Mouse (Mus musculus): ENCODE data around the gene Cops7a.
A peak's percentile ranks its signal among the peaks of the same experiment; 100 is the strongest.

Gene Cops7a

DNA sequence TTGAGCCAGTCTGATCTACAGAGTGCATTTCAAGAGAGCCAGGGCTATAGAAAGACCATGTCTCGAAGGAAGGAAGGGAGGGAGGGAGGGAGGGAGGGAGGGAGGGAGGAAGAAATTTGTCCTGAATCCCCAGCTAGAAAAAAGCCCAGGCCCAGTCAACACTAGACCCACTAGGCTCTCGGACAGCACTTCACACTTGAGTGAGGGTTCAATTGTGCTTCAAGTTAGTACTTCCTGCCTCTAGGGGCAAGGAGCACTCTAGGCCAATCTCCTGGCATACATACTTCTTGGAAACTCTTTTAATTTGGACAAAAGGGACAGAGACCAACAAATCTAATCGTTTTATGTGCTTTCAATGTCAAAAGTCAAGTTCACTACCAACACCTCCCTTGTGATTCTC is 7.2 kb downstream of the Cops7a start:
- no peak for DNase-seq (ENCODE audit: low read depth)

DNA sequence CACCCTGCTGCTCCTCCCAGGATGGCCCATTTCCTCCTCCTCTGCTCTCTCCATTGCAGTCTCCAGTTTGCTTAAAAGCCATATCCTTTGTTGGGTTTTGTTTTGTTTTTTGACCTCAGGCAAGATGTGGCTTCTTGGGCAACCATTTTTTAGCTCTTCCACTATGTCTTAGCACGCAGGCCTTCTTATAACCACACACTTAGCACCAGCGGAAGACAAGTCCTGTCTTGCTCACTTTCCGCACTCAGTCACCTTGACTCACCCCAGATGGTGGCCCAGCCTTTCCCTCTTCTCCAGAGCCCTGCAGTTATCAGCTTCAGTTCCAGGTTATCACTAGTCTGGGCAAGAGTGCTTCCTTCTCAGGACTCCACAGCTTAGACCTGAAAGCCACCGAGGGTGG is 10.1 kb downstream of the Cops7a start:
- DNase-seq (ENCODE audit: low read depth) = no peak

DNA sequence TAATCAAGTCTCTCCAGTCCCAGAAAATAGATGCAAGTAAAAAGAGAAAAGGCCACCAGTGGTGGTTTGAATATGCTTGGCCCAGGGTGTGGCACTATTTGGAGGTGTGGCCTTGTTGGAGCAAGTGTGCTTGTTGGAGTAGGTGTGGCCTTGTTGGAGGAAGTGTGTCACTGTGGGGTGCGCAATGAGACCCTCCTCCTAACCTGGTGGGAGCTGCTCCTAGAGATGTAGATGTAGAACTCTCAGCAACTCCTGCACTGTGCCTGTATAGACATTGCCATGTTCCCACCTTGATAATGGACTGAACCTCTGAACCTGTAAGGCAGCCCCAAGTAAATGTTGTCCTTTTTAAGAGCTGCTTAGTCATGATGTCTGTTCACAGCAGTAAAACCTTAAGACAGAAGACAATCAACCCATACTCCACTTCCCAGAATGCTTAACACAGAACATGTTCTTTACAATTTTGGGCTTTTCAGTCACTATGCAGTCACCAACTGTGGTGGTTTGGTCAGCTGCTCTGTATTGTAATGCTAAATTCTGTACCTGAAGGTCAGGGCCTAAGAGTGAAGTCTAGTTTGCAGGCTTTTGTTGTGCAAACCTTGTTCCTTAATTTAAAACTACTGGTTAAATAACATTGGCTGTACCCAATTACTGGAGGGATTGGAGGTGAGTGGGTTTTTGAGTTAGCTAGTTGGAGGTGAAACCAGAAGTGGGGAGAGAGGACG is 11.2 kb downstream of the Cops7a start:
- no peak for DNase-seq (ENCODE audit: low read depth)

DNA sequence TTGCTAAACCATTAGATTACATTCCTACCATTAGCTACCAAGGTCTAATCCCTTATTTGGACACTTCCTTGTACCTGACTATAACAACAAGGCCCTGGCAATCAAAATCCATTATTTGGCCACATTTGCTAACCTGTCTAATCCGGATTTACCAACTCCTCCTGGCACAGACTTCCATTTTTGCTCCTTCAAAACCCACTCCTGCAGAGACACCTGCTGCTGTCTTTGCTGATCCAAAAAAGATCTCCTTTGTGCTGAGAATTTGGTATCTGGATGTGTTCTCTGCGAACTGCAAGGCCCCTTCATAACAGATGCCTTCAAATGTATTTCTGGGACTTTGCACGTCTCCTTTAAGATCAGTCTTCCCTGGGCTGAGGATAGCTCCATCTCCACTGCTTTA is 21.8 kb downstream of the Cops7a start:
- no peak for DNase-seq (ENCODE audit: low read depth)

DNA sequence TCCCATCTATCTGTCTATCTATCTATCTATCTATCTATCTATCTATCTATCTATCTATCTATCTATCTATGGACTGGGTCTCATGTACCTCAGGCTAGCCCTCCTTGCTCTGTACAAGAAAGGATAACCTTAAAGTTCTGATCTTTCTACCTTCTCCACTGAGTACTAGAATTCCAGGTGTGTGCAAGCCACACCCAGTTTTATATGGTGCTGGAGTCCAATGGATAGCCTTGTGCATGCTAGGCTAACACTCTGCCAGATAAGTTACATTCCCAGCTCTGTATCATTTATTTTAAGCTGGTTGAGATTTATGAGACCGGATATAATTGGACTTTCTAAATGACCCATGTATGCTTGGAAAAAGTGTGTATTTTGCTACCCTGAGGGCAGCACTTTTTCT is 23.7 kb downstream of the Cops7a start:
- no peak for DNase-seq (ENCODE audit: low read depth)

DNA sequence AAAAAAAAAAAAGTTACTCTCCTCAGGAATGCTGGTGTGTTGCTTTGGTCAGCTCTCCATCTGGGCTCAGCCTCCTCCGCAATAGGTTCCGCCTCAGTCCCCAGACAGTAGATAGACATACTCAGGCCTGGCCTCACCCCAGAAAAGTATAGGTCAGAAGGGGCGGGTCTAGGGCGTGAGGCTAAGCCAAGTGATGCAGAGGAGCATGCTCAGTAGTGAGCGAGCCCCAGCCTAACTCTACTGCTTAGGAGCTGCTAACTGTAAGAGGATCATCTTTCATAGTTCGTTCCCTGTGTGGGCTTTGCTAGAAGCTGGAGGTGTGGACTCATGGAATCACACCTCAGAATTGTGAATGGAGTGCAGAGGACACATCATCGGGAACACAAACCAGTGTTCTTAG is 26.8 kb downstream of the Cops7a start:
- no peak for DNase-seq (ENCODE audit: low read depth)

DNA sequence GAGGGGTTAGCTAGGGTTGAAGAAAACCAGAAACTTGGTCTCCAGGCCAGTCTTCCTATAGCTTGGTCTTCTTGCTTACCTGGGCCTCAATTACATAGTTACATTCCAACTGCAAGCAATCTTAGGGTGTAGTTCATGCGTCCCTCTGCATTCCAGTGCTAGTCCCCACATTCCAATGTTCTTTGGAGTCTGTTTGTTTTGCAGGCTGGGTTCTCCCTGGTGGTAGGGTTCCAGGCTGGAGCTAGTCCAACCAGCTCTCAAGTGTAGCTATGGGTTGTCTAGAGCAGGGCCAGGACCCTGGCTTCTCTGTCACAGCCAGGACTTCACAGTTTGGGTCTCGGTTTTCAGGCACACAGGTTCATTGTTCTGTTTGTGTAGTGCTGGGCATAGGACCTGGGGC is 27.8 kb downstream of the Cops7a start:
- DNase-seq (ENCODE audit: low read depth) = no peak

DNA sequence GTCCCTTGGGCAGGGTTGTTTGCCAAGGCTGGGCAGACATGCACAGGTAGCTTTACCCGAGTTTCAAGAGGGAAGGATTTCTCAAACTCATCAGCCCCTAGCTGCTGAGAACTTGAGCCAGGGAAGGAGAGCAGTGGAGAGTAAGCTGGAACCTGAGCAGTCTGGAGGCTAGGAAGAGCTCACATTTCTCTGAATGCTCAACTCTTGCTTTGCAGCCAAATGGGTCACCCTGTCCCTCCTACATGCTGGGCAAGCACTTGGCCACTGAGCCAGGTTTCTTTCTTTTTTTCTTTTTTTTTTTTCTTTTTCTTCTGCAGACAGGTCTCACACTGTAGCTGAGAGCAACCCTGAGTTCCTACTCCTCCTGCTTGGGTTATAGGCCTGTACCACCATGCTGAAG is 28.7 kb downstream of the Cops7a start:
- no peak for DNase-seq (ENCODE audit: low read depth)

DNA sequence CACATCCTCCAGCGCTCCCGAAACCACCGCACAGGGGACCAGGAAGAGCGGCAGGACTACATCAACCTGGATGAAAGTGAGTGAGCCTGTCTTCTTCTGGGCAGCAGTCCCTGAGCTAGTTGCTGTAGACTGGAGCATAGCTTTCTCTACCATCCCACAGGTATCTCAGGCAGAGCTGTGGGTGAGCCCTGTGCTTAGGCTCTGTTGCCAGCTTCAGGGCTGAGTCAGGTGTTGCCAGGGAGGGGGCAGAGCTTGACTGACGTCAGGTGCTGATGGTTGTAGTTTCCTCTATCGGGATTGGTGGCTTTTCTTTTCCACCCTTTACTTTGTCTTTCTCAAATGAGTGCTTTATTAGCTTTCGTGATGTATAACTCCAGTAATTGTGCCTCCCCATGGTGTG is 30.7 kb downstream of the Cops7a start:
- DNase-seq (ENCODE audit: low read depth) = no peak

DNA sequence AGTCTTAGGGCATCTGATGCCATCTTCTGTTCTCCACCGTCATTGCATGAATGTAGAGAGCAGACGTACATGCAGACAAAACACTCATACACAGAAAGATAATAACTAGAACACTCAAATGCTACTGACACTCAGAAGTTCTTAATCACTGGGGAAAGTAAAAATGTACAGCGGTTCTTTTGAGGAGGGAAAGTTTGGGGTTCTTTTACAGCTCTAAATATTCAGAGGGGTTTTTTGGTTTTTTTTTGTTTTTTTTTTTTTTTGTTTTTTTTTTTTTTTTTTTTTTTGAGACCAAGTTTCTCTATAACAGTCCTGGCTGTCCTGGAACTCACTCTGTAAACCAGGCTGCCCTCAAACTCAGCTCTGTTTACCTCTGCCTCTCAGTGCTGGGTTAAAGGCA is 32.2 kb downstream of the Cops7a start:
- DNase-seq (ENCODE audit: low read depth) = peak; percentile 38

DNA sequence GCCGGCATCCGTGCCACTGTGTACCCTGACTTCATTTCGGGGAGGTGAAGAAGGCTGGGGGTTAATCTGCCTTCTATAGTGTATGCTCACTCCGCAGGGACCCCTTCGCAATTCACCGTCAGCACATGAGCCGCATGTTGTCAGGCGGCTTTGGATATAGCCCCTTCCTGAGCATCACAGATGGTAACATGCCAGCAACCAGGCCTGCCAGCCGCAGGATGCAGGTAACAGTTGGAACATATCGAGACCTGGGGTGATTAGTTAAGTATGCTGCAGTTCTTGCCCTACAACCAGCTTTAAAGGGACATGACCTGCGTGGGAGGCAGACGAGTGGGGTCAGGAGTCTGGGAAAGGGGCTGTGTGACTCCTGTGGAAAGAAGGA is 33.0 kb downstream of the Cops7a start:
- no peak for DNase-seq (ENCODE audit: low read depth)

DNA sequence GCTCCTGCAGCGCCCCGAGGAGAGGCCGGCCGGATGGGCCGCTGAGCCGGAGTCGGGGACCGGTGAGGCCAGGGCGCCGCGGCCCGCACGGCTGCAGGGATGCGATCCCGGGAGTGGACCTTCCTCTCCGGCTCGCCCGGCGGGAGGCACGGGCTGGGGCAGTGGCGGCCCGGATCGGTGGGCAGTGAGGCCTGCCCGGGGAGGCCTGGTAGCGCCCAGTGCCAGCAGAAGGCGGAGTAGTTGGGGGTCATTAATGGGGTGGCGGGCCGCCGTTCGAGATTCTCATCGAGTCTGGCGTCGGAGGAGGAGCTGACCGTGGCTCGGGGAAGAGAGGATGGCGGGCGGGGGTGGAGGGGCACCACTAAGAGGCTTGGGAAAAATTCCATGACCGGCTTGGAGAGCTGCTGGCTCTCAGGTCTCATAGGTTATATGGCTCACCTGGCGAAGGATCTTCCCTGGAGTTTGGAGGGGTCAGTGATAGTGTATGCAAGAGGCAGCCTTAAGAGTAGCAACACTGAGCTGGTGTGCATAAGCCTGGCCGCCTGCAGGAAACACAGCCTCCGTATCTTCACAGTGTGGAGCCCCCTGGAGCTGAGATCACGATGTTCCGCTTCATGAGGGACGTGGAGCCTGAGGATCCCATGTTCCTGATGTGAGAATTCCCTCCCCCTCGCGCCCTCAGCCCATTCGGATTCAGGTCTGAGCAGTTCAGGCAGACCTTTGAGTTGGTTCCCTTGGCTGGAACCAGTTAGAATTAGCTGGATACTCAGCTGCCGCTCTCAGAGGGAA is 33.6 kb downstream of the Cops7a start:
- peak; percentile 60 for DNase-seq (ENCODE audit: low read depth)

DNA sequence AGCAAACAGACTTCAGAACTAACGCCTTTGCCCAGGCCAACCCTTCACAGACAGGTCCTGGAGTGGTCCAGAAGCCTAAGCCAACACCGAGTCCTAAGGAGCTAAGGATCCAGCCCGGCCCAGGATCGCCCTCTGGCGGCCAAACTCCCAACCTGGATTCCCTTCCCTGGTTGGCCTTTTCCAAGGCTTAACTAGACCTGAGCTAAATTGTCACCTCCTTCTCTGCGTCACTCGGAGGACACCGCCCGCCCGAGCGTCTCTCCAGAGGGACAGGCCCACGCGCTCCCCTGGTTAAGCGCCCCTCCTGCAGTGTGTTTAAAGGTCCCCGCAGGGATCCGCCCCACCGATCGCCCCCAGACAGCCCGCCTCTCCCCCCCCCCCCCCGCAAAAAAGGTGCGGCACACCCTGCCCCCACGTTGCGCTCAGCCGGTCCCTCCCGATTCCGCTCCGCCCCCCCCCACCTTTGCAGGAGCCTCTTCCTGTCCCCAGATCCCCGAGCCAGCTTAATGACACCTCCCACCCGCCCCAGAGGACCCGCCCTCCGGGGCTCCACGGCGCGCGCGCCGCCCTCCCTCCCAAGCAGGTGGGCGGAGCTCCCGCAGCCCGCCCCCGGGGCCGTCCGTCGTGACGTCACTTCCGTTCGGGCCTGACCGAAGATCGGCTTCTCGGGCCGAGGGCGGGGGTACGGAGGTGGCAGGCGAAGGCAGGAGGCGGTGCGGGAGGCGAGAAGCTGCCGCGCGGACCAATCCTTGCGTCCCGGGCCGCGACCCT is 34.4 kb downstream of the Cops7a start, which contains the start of gene Mlf2:
TSS of gene Mlf2 (plus strand) at position 633 of the 771 bp plus-strand sequence.
- peak; percentile 99 for DNase-seq (ENCODE audit: low read depth)

DNA sequence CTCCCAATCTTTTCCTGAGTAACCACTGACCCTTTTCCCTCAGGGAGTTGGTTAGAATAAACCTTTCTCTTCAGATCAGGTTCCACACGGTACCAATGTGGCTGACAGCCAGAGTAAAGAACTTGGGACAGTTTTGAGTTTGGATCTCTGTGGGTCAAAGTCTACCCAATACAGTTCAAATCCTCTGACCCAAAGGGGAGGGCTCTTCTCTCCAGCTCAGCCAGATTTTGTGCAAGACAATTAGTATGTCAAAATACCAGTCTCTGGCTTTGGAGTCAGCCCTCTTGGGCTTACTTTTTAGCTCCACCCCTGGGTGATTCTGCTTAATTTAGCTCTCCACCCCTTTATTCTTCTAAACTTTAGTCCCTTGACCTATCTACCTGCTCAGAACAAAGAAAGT is 35.1 kb downstream of the Cops7a start:
- no peak for DNase-seq (ENCODE audit: low read depth)

DNA sequence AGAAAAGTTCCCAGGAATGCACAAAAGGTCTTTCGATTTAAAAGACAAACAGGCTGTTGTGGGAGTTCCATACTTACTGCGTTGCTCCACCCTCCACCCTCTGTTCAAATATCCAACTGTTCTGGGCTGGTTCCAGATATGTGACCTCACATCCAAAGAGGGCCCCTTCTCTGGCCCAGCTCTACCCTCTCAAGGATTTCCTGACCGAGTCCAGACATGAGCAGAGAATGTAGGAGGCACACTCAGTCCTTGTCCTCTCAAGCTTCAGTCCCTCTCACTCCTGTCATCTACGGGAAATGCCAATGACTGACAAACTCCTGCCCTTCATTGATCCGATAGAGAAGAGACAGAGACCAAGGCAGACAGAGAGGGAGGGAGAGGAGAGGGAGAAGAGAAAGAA is 39.4 kb downstream of the Cops7a start:
- no peak for DNase-seq (ENCODE audit: low read depth)

DNA sequence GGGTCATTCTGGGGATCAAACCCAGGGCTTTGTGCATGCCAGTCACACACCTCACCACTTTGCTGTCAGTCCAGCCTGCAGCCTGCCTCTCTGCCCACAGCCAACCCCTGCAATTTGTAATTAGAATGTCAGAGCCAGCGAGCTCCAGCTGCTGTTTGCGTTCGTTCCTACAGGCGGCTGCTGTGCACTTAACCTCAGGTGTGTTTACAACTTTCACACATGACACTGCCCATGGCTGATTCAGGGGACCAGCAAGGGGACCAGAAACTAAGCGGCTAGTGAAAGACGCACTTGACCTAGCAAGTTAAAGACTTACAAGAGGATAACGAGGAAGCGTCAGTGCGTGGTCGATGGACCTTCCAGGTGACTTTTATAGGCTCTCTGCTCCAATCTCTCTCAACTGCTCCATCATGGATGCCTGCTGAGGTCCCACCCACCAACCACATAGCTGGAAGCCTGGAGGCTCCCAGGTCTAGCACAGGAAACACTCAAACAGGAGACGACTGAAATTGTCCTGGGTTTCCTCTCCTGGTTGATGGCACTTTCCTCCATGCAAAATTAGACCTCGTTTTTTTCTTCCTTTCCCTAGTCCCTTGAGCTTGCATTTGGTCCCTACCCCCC is 40.1 kb downstream of the Cops7a start:
- no peak for DNase-seq (ENCODE audit: low read depth)

DNA sequence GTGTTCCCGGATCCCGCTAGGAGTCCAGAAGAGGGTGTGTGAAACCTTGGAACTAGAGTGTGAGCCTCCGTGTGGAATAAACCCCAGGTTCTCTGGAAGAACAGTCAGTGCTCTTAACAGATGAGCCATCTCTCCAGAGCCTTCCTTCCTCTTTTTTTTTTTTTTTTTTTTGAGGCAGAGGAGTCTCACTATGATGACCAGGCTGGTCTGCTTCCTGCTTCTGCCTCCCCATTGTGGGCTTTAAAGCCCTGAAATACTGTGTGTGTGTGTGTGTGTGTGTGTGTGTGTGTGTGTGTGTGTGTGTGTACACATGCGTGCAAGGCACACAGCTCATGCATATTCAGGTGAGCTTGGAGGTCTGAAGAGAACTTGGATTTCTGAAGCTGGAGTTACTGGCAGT is 43.8 kb downstream of the Cops7a start:
- no peak for DNase-seq (ENCODE audit: low read depth)

DNA sequence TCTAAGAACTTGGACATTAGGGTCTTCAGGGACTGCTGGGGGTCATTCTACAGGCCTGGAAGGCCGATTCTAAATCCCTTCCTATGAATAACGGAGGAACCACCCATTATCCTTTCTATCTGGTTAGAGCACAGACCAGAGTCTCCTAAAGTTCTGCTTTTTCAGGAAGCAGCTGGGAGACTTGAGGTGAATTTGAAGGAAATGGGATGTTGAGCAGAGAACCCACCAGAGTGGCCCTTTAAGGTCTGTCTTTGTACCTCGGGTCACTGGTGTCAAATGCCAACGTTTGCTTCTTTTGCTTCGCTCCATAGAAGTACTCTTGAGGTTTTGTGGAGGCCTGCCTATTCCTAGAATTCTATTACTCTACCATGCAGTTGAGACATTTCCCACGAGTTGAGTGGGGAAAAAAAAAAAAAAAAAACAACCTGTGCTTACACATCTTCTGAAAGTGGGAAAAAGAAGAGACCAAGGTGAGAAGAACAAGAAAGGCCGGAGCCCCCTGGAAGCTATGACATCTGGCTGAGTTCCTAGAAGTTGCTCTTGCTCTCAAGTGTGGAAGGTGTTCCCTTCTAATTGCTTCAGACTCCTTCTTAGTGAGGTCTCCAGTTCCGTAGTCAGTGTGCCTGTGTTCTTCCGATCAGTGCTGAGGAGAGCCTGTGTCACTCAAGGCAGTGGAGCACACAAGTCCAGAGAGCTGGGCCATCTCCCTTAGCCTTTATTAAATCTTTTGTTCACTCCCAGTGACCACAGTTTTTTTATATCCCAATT is 44.8 kb downstream of the Cops7a start:
- peak; percentile 28 for DNase-seq (ENCODE audit: low read depth)

DNA sequence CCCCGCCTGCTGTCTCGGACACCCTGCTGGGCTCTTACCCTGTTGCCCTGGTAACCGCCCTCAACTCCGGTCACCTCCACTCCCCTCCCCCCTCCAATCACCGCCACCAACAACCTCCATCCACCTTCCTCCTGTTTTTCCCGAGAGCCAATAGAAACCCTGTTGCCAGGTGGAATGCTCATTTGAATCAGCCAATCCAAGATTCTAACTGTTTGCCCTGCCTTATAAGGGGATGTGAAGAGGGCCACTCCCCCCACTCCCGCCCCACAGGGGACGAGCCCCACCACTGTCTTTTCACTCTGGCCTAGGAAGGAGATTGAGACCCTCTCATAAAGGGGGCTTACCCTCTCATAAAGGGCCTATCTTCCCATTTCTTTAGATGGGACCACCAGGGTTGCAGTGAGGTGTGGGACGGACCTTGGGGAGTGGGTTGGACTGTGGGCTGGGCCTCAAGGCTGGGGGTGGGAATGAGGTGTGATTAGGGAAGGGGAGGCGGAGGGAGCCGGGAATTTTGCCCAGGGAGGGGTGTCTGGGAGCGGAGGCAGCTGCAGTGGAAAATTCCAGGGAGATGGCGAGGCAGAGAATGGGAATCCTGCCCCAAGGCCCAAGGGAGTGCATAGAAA is 45.5 kb downstream of the Cops7a start, which contains the start of gene Ptms:
TSS of gene Ptms (minus strand) at position 409 of the 623 bp plus-strand sequence.
- peak; percentile 79 for DNase-seq (ENCODE audit: low read depth)

DNA sequence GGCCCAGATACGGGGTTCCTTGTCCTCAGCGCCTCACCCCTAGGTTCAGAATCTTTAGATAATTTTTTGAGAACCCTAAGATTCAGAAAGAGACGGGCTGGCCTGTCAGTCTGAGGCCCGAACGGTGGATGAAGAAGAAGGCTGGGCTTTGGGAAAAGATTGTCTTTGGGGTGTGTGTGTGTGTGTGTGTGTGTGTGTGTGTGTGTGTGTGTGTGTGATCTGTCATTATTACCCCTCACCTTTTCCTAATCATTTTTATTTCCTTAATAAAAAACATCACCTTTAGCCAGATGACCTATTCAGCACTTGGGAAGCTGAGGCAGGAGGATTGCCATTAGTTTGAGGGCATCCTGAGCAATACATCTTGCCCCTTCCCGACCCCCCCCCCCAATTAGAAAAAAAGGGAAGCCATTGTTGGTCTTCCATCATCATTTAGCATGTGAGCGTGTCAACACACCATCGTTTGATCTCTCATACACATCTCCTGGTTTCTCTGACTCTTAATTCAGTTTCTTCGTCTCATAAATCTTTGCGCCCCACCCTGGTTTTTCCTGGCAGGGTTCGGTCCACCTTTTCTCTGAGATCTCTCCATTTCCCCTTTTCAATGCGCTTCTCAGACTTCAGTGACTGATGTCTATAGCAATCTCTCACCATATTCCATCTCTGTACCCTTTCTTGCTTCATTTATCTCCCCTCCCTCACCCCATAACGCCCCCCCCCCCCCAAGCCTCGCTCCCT is 46.3 kb downstream of the Cops7a start:
- DNase-seq (ENCODE audit: low read depth) = no peak

Data from induced T-regulatory cell, adult 2 months (primary cell).